In the genomic region with DNA sequence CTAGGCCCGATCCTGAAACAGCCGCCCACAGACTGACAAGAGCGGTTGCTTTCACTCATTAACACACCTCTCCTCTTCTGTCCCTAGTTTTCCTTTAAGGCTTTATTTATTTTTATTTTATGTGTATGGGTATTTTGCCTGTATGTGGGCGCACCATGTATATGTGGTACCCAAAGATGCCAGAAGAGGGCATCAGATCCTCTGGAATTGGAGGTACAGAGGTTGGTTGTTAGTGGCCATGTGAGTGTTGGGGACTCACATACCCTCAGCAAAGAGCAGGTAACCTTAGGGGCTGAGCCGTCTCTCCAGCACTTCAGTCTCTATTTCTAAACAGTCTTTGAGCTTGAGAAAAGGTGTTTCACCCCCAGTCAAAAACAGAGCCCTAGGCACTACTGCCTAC, we compare ENCODE assay signal across 11 mouse cellular contexts. TPM values are rescaled to one million over a fixed set of nuclear protein-coding genes. Genes with fewer than 3 reads are reported as not detected.
DNase-seq lines count a peak whose midpoint lies in the region; ATAC-seq and TF ChIP-seq lines count a peak whose summit lies in the region.
"Had no signal": no experiment of that assay in that cellular context is flagged by ENCODE, and none has a peak within 500 bp of the region (broad histone marks: within the 10 kb centered on the region; RNA-seq: fewer than 3 reads in every experiment).

No protein-coding gene starts in this region.

- H3K4me3 ChIP-seq in intestine, postnatal 0 days (ENCODE audit: low read depth, low read length), result no peak overlapping the region
- no peak overlapping the region for H3K4me3 ChIP-seq in intestine, embryonic 16.5 days (ENCODE audit: low read length)
- H3K4me3 ChIP-seq: embryonic facial prominence, embryonic 12.5 days; midbrain, embryonic 12.5 days had no signal

- no peak overlapping the region for H3K4me2 ChIP-seq in intestine, postnatal 0 days (replicated peaks; ENCODE audit: low read depth)
- H3K4me2 ChIP-seq in intestine, embryonic 16.5 days (ENCODE audit: low read depth, low read length), result no peak overlapping the region
- H3K4me2 ChIP-seq: embryonic facial prominence, embryonic 12.5 days; midbrain, embryonic 12.5 days had no signal

- H3K27ac ChIP-seq in intestine, postnatal 0 days (ENCODE audit: low read depth, low read length), result no peak overlapping the region
- H3K27ac ChIP-seq in intestine, embryonic 16.5 days (ENCODE audit: low read length), result no peak overlapping the region

- peaks cover 43% of the 10 kb centered on the region for H3K36me3 ChIP-seq in intestine, postnatal 0 days (ENCODE audit: control insufficient read depth, insufficient read depth)
- H3K36me3 ChIP-seq in intestine, embryonic 16.5 days (ENCODE audit: control insufficient read depth, insufficient read depth, low read length), result peaks cover 9% of the 10 kb centered on the region

- TF ChIP-seq CTCF in intestine, postnatal 0 days (IDR thresholded peaks at IDR 0.05; ENCODE audit: low read depth), result peak; percentile 72

- ATAC-seq in intestine, postnatal 0 days, result no peak
- ATAC-seq in intestine, embryonic 16.5 days, result no peak
- peak; percentile 23 to 34; a peak in 2 of 4 replicates for ATAC-seq in hematopoietic stem cell, adult 5-6 weeks (replicated peaks in 1 of 2; ENCODE audit: insufficient read depth in 1 of 2, low FRiP score in 2 of 2, low TSS enrichment in 1 of 2, low read depth in 1 of 2, poor library complexity in 2 of 2, severe bottlenecking in 2 of 2)

- H3K9me3 ChIP-seq in intestine, postnatal 0 days (ENCODE audit: control insufficient read depth), result no peaks in the 10 kb centered on the region
- no peaks in the 10 kb centered on the region for H3K9me3 ChIP-seq in intestine, embryonic 16.5 days (ENCODE audit: control insufficient read depth, low read length)
- H3K9me3 ChIP-seq: embryonic facial prominence, embryonic 12.5 days; midbrain, embryonic 12.5 days had no signal

- WGBS in intestine, postnatal 0 days, result 88% methylated on average over 5 of the region's 5 CpGs
- 82% methylated on average over 5 of the region's 5 CpGs for WGBS in intestine, embryonic 16.5 days

- peak; percentile 65 for DNase-seq in 416B (ENCODE audit: low read depth)
- DNase-seq in CD4-positive, CD25-positive, alpha-beta regulatory T cell, adult 2 months (ENCODE audit: low read depth, low spot score), result peak; percentile 72
- DNase-seq in Muller cell, postnatal 12 days (ENCODE audit: inconsistent ontology term), result no peak
- no peak for DNase-seq in spleen, postnatal 36 days (ENCODE audit: low spot score in 2 of 2)
- no peak for DNase-seq in urinary bladder, postnatal 4 days (ENCODE audit: low spot score in 2 of 2)

- no peak overlapping the region for H3K9ac ChIP-seq in intestine, postnatal 0 days (ENCODE audit: low read depth, low read length)
- H3K9ac ChIP-seq in intestine, embryonic 16.5 days (ENCODE audit: low read depth, low read length), result no peak overlapping the region
- H3K9ac ChIP-seq: embryonic facial prominence, embryonic 12.5 days; midbrain, embryonic 12.5 days had no signal

- peaks cover 4% of the 10 kb centered on the region; the same call in 1 of the 2 replicates for H3K4me1 ChIP-seq in intestine, postnatal 0 days (replicated peaks; ENCODE audit: control insufficient read depth, insufficient read depth, low read length)
- peaks cover 16% of the 10 kb centered on the region for H3K4me1 ChIP-seq in intestine, embryonic 16.5 days (ENCODE audit: control insufficient read depth, insufficient read depth, low read length)

- no peaks in the 10 kb centered on the region for H3K27me3 ChIP-seq in intestine, postnatal 0 days (replicated peaks; ENCODE audit: control insufficient read depth, insufficient read depth, low read length)
- no peaks in the 10 kb centered on the region for H3K27me3 ChIP-seq in intestine, embryonic 16.5 days (replicated peaks; ENCODE audit: control insufficient read depth, insufficient read depth, low read length)
- H3K27me3 ChIP-seq: embryonic facial prominence, embryonic 12.5 days; midbrain, embryonic 12.5 days had no signal

RNA-seq across cellular contexts. Expression of gene Rpp25l, which starts 2.3 kb away (rescaled TPM):
- polyA plus RNA-seq in intestine, postnatal 0 days (2015; fragmentation: Nextera tagmentation; extraction: Ambion mirVana), result 47.4 and 51.3 TPM in 2 replicates
- polyA plus RNA-seq in intestine, embryonic 16.5 days (2015; fragmentation: Nextera tagmentation; extraction: Ambion mirVana), result 57.5 and 64.9 TPM in 2 replicates
- total RNA-seq in hematopoietic stem cell, adult 5-6 weeks (2017), result 20.6 and 22.8 TPM in 2 replicates

RNA-seq across cellular contexts. Expression of gene Dctn3, which starts 7.4 kb away (rescaled TPM):
- 127 and 144 TPM in 2 replicates for polyA plus RNA-seq in intestine, postnatal 0 days (2015; fragmentation: Nextera tagmentation; extraction: Ambion mirVana)
- 136 and 143 TPM in 2 replicates for polyA plus RNA-seq in intestine, embryonic 16.5 days (2015; fragmentation: Nextera tagmentation; extraction: Ambion mirVana)
- 32.8 and 62.5 TPM in 2 replicates for total RNA-seq in hematopoietic stem cell, adult 5-6 weeks (2017)

RNA-seq across cellular contexts. Expression of gene Arid3c, which starts 15.3 kb away (rescaled TPM):
- polyA plus RNA-seq in intestine, postnatal 0 days (2015; fragmentation: Nextera tagmentation; extraction: Ambion mirVana), result not detected in 2 replicates
- not detected in 2 replicates for polyA plus RNA-seq in intestine, embryonic 16.5 days (2015; fragmentation: Nextera tagmentation; extraction: Ambion mirVana)
- not detected in 2 replicates for total RNA-seq in hematopoietic stem cell, adult 5-6 weeks (2017)
- total RNA-seq: layer of hippocampus, adult 8-10 months had no signal
- polyA plus RNA-seq: embryonic facial prominence, embryonic 12.5 days had no signal

RNA-seq across cellular contexts. Expression of gene Il11ra1, which starts 15.8 kb away (rescaled TPM):
- polyA plus RNA-seq in intestine, postnatal 0 days (2015; fragmentation: Nextera tagmentation; extraction: Ambion mirVana), result 63.8 and 63.9 TPM in 2 replicates
- polyA plus RNA-seq in intestine, embryonic 16.5 days (2015; fragmentation: Nextera tagmentation; extraction: Ambion mirVana), result 113 and 125 TPM in 2 replicates
- total RNA-seq in hematopoietic stem cell, adult 5-6 weeks (2017), result 141 and 178 TPM in 2 replicates

RNA-seq across cellular contexts. Expression of gene Cntfr, which starts 18.7 kb away (rescaled TPM):
- 1.9 and 2.8 TPM in 2 replicates for polyA plus RNA-seq in intestine, postnatal 0 days (2015; fragmentation: Nextera tagmentation; extraction: Ambion mirVana)
- 5.5 and 5.6 TPM in 2 replicates for polyA plus RNA-seq in intestine, embryonic 16.5 days (2015; fragmentation: Nextera tagmentation; extraction: Ambion mirVana)
- not detected in 2 replicates for total RNA-seq in hematopoietic stem cell, adult 5-6 weeks (2017)

Comparison
In these comparisons a context has a peak if more than half of its experiments do, and no peak if none do; other contexts are left out.
1. ATAC-seq: peak in hematopoietic stem cell, adult 5-6 weeks (2 of 2); none in intestine, postnatal 0 days (single experiment) and intestine, embryonic 16.5 days (single experiment).
2. DNase-seq: peak in 416B (single experiment) and CD4-positive, CD25-positive, alpha-beta regulatory T cell, adult 2 months (single experiment); none in Muller cell, postnatal 12 days (single experiment), spleen, postnatal 36 days (0 of 2) and urinary bladder, postnatal 4 days (0 of 2).